In genomic region chr2:29661751-29662191, GRCm38 (mm10) we compare ENCODE assay signal across 9 mouse cellular contexts. TPM values are rescaled to one million over a fixed set of nuclear protein-coding genes. Genes with fewer than 3 reads are reported as not detected.
A peak's percentile ranks its signal among the peaks of the same experiment; 100 is the strongest.
DNase-seq lines count a peak whose midpoint lies in the region; ATAC-seq and TF ChIP-seq lines count a peak whose summit lies in the region.
"Had no signal": no experiment of that assay in that cellular context is flagged by ENCODE, and none has a peak within 500 bp of the region (broad histone marks: within the 10 kb centered on the region; RNA-seq: fewer than 3 reads in every experiment).

No protein-coding gene starts in this region.

- peaks cover 89% of the 10 kb centered on the region for H3K79me2 ChIP-seq in macrophage (ENCODE audit: inconsistent target)

- no peak overlapping the region for H3K4me2 ChIP-seq in heart, embryonic 13.5 days
- no peak overlapping the region for H3K4me2 ChIP-seq in midbrain, embryonic 14.5 days (ENCODE audit: low read length)
- H3K4me2 ChIP-seq: midbrain, embryonic 15.5 days had no signal

- H3K4me3 ChIP-seq in lung, adult 2 months (replicated peaks; ENCODE audit: extremely low read depth, low read depth, low read length) = no peak overlapping the region
- H3K4me3 ChIP-seq in heart, embryonic 13.5 days = no peak overlapping the region
- H3K4me3 ChIP-seq in macrophage (ENCODE audit: inconsistent target) = no peak overlapping the region
- no peak overlapping the region for H3K4me3 ChIP-seq in midbrain, embryonic 14.5 days (replicated peaks; ENCODE audit: low read depth, low read length)
- H3K4me3 ChIP-seq: midbrain, embryonic 15.5 days had no signal

- ATAC-seq in heart, embryonic 13.5 days (ENCODE audit: extremely low read depth, insufficient number of reproducible peaks, low FRiP score, low TSS enrichment) = no peak
- no peak for ATAC-seq in midbrain, embryonic 14.5 days (ENCODE audit: low FRiP score, low TSS enrichment)
- ATAC-seq: midbrain, embryonic 15.5 days had no signal

- H3K27me3 ChIP-seq in heart, embryonic 13.5 days (replicated peaks) = no peaks in the 10 kb centered on the region
- no peaks in the 10 kb centered on the region for H3K27me3 ChIP-seq in midbrain, embryonic 14.5 days (ENCODE audit: control insufficient read depth, insufficient read depth, low read length)
- H3K27me3 ChIP-seq: midbrain, embryonic 15.5 days had no signal

- peak; percentile 55 for DNase-seq in lung, postnatal 25 days (ENCODE audit: low spot score)
- no peak for DNase-seq in lung, adult 2 months
- DNase-seq in thymus, postnatal 4 days = peak; percentile 65
- DNase-seq in layer of hippocampus, postnatal 25 days (ENCODE audit: extremely low spot score in 1 of 2, low spot score in 1 of 2) = no peak
- DNase-seq in ovary, postnatal 36 days (ENCODE audit: low spot score) = no peak
- DNase-seq in midbrain, embryonic 14.5 days = no peak

- 32% methylated on average over 6 of the region's 6 CpGs for WGBS in lung, adult 2 months
- 53% methylated on average over 6 of the region's 6 CpGs for WGBS in heart, embryonic 13.5 days
- 0% methylated on average over 6 of the region's 6 CpGs for WGBS in macrophage (ENCODE audit: missing documents)
- WGBS in midbrain, embryonic 14.5 days = 94% methylated on average over 6 of the region's 6 CpGs

- peaks cover 11% of the 10 kb centered on the region for H3K4me1 ChIP-seq in lung, adult 2 months (ENCODE audit: control insufficient read depth, insufficient read depth, low read length)
- H3K4me1 ChIP-seq in heart, embryonic 13.5 days = peaks cover 52% of the 10 kb centered on the region
- H3K4me1 ChIP-seq in midbrain, embryonic 14.5 days (ENCODE audit: control insufficient read depth, insufficient read depth, low read length) = peaks cover 4% of the 10 kb centered on the region; the same call in 1 of the 2 replicates

- 0 out of 2 replicates have a peak overlapping the region, but pooled peaks have one; percentile 3 for H3K27ac ChIP-seq in heart, embryonic 13.5 days (replicated peaks)
- H3K27ac ChIP-seq in macrophage = peak overlapping the region; percentile 62
- H3K27ac ChIP-seq in midbrain, embryonic 14.5 days (replicated peaks; ENCODE audit: low read depth, low read length) = no peak overlapping the region
- H3K27ac ChIP-seq: midbrain, embryonic 15.5 days had no signal

- TF ChIP-seq POLR2A in lung, adult 2 months (IDR thresholded peaks at IDR 0.05; ENCODE audit: borderline replicate concordance, extremely low read depth, low read depth, low read length) = no peak

- H3K36me3 ChIP-seq in heart, embryonic 13.5 days = no peaks in the 10 kb centered on the region
- H3K36me3 ChIP-seq in macrophage (ENCODE audit: inconsistent target) = no peaks in the 10 kb centered on the region
- no peaks in the 10 kb centered on the region for H3K36me3 ChIP-seq in midbrain, embryonic 14.5 days (ENCODE audit: control insufficient read depth, insufficient read depth, low read length)
- H3K36me3 ChIP-seq: midbrain, embryonic 15.5 days had no signal

- no peaks in the 10 kb centered on the region for H3K9me3 ChIP-seq in heart, embryonic 13.5 days
- H3K9me3 ChIP-seq in midbrain, embryonic 14.5 days (ENCODE audit: control insufficient read depth, low read length) = no peaks in the 10 kb centered on the region
- H3K9me3 ChIP-seq: midbrain, embryonic 15.5 days had no signal

- TF ChIP-seq CTCF in lung, adult 2 months (IDR thresholded peaks at IDR 0.05; ENCODE audit: insufficient read depth, low read length) = no peak

- no peak overlapping the region for H3K9ac ChIP-seq in heart, embryonic 13.5 days
- no peak overlapping the region for H3K9ac ChIP-seq in midbrain, embryonic 14.5 days (replicated peaks; ENCODE audit: low read length)
- H3K9ac ChIP-seq: midbrain, embryonic 15.5 days had no signal

RNA-seq across cellular contexts. Expression of gene Rapgef1, which starts 42.3 kb away (rescaled TPM):
- polyA plus RNA-seq in lung, adult 2 months (2012; rRNA removed) = 52.4 and 65.2 TPM in 2 replicates
- polyA plus RNA-seq in heart, embryonic 13.5 days (2015; fragmentation: Nextera tagmentation; extraction: Ambion mirVana) = 8.4 and 9.7 TPM in 2 replicates
- total RNA-seq in macrophage (2018; cell fraction: chromatin; rRNA removed) = 100 to 1,000 TPM in 2 of 26 experiments, 10 to 100 TPM in 24; 26.3 to 301 (median 53.8) TPM
- total RNA-seq in macrophage (2018; cell fraction: cytosol; rRNA removed) = 10 to 100 TPM; 16.7 to 31.4 (median 23.3) TPM
- total RNA-seq in macrophage (2018; cell fraction: nucleus; rRNA removed) = 10 to 100 TPM; 21.6 to 88.3 (median 35.2) TPM
- polyA plus RNA-seq in macrophage (2018) = 14.9 to 26.3 TPM (median 18.4 TPM) in 3 replicates
- 100 to 1,000 TPM in 1 of 2 experiments, 10 to 100 TPM in 1; 99.0 to 104 TPM for total RNA-seq in layer of hippocampus, postnatal 25 days (2021)
- 23.2 and 25.3 TPM in 2 replicates for polyA plus RNA-seq in midbrain, embryonic 14.5 days (2014; fragmentation: Nextera tagmentation; extraction: Ambion mirVana)

Comparison
In these comparisons a context has a peak if more than half of its experiments do, and no peak if none do; other contexts are left out.
1. DNase-seq: peak in lung, postnatal 25 days (single experiment) and thymus, postnatal 4 days (single experiment); none in lung, adult 2 months (single experiment), layer of hippocampus, postnatal 25 days (0 of 2), ovary, postnatal 36 days (single experiment) and midbrain, embryonic 14.5 days (single experiment).